Mouse (Mus musculus): ENCODE measurements at regions not wholly inside any gene's neighbourhood (a gene's known extent, or its start where the extent isn't known, plus 50 kb on each side); places are given as distances from the start of the nearest gene placed in this dataset.

DNA sequence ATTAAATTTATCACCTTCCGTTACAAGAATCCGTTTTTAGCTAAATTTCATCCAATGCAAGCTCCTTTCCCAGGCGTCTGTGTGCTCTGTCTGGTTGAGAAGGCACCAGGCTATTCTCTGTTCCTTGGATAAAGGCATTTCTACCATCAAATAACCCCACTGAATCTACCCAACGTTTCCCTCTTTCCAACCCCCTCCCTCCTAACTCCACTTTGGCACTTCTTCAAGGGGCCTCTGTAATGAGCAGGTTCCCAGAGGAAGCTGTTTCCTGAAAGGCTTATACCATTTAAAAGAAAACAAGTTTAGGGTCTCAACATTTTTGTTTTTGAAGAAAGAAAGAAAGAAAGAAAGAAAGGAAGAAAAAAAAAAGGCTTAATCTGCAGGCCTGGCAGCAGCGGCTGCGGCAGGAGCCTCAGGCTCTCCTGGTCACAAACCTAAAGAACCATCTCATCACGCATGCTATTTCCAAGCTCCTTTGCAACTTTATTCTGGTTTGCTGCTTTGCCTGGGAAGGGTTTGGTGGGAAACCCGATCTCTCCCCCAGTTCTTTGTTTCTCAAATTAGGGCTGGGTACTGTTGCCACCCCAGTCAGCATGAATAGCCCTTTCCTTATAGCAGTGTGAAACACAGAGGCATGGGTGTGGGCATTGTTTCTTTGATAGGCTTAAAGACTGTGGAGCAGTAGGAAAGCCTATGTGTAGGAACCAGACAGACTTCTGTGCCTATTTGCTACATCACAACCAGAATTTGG is 160.5 kb upstream of the Tnc start:
- no peak for DNase-seq (ENCODE audit: low spot score)

DNA sequence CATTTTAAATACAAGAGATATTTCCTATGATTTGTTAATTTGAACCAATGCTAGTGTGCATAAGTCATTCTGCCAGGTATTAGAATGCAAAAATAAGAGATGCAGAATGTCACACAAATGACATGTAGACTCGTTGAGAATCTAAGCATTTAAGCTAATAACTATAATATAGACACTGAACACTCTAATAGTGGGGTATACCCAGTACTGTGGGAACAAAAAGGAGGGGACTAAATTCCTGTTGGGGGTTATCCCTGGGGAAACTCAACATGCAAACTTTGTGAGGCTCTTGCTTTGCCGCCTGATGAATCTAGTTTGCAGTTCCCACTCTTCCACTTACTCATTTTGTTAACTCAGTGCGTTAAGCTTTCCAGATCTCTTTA is 154.0 kb upstream of the Tnc start:
- DNase-seq (ENCODE audit: low spot score): no peak

DNA sequence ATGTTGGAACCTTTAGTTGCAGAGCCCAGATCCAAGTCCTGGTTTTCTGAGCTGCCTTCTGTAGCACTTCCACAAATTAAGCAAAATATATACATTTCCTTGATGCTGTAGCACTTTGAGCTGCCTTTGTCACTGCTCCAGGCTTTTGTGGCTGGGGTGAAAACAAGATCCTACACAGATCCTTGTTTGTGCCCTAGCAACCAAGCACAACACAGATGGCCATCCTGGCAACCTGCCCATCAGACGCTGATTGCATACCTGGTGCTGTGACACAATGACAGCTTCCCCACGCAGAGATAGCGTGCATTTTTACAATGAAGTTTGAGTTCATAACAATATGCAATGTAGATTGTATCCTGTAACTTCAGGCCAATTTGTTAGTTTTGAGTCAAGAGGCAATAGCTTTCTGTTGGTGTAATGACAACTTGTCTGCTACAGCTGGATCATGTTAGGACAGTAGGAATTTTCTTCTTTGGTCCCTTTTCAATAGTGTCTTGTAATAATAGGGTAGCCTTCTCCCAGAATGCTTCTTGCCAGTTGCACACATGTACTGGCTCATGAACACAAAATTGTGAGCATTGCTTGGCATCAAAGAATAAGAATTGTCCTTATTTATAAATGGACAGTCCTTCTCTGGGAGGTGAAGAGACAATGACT is 153.5 kb upstream of the Tnc start:
- peak; percentile 43 for DNase-seq (ENCODE audit: low spot score)

DNA sequence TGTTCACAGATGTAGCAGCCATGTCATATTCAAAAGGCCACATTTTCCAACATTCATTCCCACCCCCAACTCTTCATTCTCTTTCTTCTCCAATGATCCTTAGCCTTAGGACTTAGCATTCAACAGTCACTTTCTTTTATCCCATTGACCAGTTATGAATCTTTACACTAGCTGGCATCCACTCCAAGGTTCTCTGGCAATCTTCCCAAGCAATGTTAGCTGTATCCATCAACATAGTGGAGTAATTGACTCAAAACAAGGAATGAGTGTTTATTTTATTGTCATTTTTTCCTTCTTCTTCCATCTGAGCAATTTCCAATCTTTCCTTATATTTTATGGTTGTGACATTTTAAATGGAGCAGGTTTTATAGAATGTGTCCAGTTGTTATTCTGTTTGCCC is 138.2 kb upstream of the Tnc start:
- no peak for DNase-seq (ENCODE audit: low spot score)

DNA sequence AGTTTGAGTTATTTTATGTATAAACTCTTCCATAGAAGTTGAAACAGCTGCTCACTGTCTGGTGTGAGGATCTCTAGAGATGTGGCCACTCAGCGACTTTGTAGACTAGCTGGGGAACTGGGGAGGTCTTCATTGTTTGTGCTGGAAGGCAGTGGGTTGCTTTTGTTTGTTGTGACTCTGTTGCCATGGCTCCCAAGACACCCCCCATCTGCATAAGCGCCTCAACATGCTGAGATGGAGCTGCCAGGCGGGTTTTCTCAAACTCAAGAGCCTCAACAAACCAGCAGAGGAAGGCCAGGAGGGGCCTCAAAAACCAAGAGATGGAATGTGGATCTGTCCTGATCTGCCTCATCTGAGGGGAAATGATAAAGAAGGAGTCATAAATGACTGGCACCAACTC is 129.1 kb upstream of the Tnc start:
- DNase-seq (ENCODE audit: low spot score): no peak

DNA sequence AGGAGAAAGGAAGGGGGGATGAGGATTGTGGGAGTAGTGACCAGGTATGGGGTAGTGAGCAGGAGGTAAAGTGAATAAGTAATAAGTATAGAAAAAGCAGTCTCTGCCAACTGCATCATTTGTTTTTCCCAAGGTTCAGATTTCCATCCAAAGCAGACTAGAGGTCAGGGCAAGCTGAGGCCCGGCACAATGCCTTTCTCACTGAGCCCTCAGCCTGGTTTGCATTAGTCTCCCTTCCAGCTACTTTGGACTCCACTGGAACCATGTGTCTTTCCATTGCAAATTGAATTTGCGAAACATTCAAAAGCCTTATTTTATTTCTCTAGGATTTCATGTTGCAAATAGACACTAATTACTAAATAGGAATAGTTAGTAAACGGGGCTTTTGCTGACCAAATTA is 124.7 kb upstream of the Tnc start:
- DNase-seq (ENCODE audit: low spot score): no peak

DNA sequence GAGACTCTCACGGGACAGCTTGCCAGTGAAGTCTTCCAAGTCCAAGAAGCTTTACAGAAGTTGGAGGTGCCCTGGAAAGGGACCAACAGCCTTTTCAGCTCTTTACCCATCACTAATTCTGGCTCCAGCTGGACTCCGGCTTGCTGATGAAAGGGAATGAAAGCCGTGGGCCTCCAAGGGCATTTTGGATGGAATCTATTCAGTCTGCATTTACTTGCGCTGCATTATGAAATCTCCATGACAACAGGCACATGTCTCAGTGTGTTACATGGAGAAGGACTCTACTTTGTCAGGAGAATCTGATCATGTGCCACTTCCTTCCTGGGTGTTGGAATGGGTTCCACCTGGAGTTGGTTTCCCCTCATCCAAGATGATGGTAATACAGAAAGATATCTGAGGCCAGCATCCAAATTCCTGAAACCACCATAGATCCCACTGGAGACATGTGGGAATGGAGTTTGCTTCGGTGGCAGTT is 102.2 kb upstream of the Tnc start:
- peak; percentile 22 for DNase-seq (ENCODE audit: low spot score)

DNA sequence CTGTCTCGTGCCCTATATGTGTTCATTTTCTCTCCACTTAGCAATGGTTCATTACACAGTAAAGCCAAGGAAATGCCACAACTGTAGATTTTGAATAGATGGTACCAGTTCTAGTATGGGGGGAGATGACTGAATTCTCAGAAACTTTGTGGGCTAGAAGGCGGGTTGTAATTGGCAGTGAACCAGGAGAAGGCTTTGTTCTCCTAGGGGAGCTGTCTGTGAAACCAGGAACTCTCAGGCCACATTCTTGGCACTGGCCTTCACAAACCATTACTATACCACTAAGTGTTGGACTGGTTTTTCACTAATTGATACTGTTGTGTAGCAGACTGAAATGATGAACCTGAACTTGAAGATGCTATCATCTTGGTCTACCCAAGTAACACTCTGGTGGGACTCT is 99.1 kb upstream of the Tnc start:
- no peak for DNase-seq (ENCODE audit: low spot score)

DNA sequence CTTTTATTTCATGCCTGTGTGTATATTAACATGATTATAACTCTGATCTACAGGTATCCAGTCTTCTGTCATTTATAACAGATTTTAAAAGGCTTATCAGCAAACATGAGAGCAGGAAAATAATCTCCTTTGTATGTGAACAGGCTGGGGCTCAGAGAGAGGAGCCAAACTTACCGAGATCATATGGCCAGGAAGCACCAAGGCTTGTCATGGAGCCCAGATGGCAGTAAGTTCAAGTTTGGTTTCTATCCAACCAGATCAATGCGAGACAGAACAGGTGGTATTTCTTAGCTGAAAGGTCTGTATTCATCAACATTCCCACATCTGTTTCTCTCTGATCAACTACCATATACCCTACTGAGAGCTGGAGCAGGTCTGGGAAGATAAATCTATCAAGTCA is 96.1 kb upstream of the Tnc start:
- no peak for DNase-seq (ENCODE audit: low spot score)

DNA sequence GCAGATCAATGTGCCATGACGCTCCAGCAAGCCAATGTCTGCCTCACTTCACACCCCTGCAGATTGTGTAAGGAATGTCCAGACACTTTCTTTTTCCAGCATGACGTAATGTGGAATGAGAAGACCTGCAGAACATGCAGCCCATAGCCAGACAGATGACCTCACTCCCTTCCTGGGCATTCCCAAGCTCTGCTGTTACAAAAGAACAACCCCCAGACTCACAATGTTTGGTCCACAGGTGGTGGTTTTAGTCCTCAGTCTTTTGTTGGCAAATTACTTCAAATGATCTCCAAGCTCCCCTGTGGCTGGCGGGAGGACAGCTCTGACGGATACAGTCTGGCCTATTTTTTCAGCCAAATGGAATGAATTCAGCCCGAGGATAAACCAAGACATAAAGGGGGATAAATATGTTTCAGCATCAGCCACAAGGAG is 95.6 kb upstream of the Tnc start:
- DNase-seq (ENCODE audit: low spot score): no peak

DNA sequence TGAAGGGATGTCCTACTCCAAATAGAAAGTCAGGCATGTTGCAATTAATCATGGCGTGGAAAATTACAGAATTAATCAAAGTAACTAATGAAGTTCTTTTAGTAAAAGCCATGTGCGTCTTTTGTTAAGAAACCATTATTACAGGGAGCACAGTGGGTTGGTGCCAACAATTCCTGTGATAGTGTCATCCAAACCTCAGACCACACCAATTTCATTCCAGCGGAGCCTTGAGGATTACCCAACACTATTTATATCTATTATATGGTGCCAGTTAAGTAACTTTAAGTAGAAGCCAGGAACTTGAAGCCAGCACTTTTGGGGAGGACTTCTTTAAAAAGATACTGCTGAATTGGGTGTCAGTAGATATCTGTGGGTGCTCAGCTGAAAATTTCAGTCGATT is 93.0 kb upstream of the Tnc start:
- DNase-seq (ENCODE audit: low spot score): no peak

DNA sequence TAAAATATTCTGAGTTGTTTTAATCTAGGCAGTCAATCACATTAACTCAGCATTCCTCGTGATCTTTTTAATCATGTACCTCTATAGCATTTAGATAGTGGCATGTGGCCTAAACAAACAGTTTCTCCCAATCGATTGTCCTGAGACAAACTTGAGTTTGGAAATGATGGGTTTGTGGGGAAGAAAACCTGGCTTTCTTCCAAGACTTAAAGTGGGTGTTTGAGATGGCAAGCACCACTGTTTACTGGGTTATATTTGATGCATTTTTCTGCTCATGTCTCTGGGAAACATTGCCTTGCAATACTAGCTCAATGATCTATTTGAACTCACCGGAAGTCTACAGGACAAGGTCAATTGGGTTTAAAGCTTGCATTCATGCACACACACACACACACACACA is 88.2 kb upstream of the Tnc start:
- DNase-seq (ENCODE audit: low spot score): no peak

DNA sequence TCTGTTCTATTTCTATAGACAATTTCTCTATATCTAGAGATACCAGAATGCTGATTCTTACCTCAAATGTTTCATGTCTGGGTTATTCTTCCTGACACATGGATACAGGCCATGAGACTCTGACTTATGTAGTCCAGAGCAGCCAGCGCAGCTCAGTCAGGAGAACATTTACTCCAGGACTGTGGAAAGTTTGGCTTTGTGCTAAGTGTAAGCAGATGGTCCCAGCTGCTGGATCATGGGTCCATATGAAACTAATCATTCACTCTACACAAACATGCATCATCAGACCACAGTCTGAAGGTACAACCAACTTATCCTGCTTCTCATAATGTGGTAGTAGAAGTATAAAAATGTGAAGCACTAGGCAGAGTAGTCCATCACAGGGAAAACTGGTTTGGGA is 82.5 kb upstream of the Tnc start:
- no peak for DNase-seq (ENCODE audit: low spot score)

DNA sequence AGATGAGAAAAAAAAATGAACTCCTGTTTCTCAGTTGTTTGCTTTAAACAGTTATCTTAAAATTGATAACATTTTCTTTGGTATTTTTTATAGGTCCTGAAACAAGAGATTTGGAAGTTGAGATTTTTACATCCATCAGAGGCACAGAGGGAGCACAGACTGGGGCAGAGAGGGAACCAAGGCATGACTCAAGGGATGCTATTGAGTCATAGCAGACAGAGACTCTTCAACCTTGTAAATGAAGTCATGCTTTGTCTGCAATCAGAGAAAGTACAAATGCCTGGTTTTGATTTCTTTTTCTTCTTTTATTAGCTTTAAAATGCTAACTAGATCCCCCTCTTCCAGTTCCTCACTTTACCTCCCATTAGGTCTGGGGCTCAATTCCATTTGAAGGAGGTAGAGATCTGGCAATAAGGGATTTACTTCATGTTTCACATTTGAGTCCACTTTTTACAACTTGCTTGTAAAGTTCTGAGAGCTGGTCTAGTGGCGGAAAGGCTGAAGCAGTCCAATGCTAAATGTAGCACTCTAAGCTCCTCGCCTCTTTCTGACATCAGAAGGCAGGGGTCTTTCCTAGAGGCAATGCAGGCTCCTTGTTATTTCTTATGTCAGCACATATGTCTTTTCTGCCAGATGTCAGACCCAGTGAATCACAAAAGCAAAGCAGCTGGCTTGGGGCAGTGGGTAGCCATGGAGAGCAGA is 77.7 kb upstream of the Tnc start:
- no peak for DNase-seq (ENCODE audit: low spot score)

DNA sequence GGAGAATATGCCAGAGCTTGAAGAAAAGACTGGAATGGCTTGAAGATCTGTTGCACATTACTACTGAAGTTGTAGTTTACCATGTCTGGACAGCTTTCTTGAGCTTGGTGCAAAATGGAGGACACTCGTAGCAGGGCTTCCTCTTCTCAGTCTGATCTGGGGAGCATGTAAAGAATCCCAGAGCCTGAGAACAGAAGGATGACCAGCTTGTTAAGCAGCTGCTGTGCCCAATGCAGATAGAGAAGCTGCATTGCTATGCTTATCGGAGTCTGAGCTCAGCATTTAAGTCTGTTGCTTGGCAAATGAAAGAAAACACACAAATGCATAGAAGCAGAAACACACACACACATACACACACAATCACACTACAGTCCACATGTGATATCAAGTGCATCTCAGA is 76.9 kb upstream of the Tnc start:
- DNase-seq (ENCODE audit: low spot score): peak; percentile 28

DNA sequence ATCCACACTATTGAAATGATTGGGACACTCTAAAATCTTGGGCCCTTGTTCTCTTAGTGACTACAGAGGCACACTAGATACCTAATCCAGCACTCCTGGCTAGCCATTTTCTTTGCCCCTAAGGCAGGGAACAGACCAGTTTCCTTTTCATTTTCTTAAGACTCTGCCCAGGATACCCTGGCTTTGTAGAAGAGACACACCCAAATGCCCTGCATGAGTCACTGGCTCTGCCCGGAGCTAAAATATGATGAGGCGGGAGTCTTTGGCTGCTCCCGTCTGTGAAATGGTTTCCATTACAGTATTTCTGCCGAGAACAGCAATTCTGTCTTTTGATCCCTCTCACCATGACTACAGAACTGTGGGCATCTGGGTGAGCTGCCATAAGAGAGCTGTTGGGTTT is 51.4 kb upstream of the Tnc start:
- no peak for DNase-seq (ENCODE audit: low spot score)

Data from layer of hippocampus, adult 11-12 months (tissue).